Mouse (Mus musculus) kidney, adult 2 months (tissue): ENCODE data around the gene Samd1. TPM values are rescaled to one million over a fixed set of nuclear protein-coding genes. Genes with fewer than 3 reads are reported as not detected.
"Not testable (repeated sequence)": the region's sequence is repeated elsewhere in the genome, so short reads cannot be mapped to it uniquely, and the experiment has no call there.

ENCODE experiments used
- DNase-seq: peaks from one replicate; pipeline ENCODE4 v3.0.0; 2021
- H3K27ac ChIP-seq: fragments of 200-500 bp; 2 replicates; pipeline ENCODE4 v1.5.1; 2012; ENCODE audit warnings: low read depth, low read length, control low read depth, inconsistent platforms; ENCODE audit not compliant: insufficient read depth
- H3K27me3 ChIP-seq: fragments of 200-500 bp; replicated peaks from 2 replicates; pipeline ENCODE4 v1.6.1; 2012; ENCODE audit warnings: mild to moderate bottlenecking, moderate library complexity, low read length, inconsistent platforms; ENCODE audit not compliant: control insufficient read depth, insufficient read depth
- H3K36me3 ChIP-seq: fragments of 200-500 bp; 2 replicates; pipeline ENCODE4 v1.6.1; 2012; ENCODE audit warnings: mild to moderate bottlenecking, moderate library complexity, low read length, inconsistent platforms; ENCODE audit not compliant: control insufficient read depth, insufficient read depth
- H3K4me1 ChIP-seq: fragments of 200-500 bp; 2 replicates; pipeline ENCODE4 v1.6.1; 2011; ENCODE audit warnings: low read length; ENCODE audit not compliant: control insufficient read depth, insufficient read depth
- H3K4me3 ChIP-seq: fragments of 200-500 bp; 2 replicates; pipeline ENCODE4 v1.5.1; 2011; ENCODE audit warnings: mild to moderate bottlenecking, low read depth, low read length, control low read depth; ENCODE audit not compliant: insufficient read depth
- CTCF ChIP-seq: fragments of 200-500 bp; conservative IDR thresholded peaks from 2 replicates; pipeline ENCODE4 v1.5.1; 2011; ENCODE audit warnings: low read depth, mild to moderate bottlenecking, control low read depth, low read length, moderate library complexity, mixed read lengths; ENCODE audit not compliant: insufficient read depth, insufficient read length
- POLR2A ChIP-seq: fragments of 200-500 bp; IDR thresholded peaks from one replicate; pipeline ENCODE4 v1.6.1; 2011; ENCODE audit warnings: low read depth, low read length, control low read depth
- WGBS: fragments of 180-500 bp; shearing (Covaris S2); methylation state at CpG from one replicate; pipeline ENCODE4 v1.1.7; 2018; 5-methylcytosine and 5-hydroxymethylcytosine counted together
- polyA plus RNA-seq: library from polyadenylated mRNA; depleted of rRNA; stranded (reverse); fragments of >200 nt; gene quantifications from 2 replicates; pipeline ENCODE4 v1.2.3, GENCODE M21; 2012

Gene Samd1
- polyA plus RNA-seq, 1 experiment: 37.2 TPM

DNA sequence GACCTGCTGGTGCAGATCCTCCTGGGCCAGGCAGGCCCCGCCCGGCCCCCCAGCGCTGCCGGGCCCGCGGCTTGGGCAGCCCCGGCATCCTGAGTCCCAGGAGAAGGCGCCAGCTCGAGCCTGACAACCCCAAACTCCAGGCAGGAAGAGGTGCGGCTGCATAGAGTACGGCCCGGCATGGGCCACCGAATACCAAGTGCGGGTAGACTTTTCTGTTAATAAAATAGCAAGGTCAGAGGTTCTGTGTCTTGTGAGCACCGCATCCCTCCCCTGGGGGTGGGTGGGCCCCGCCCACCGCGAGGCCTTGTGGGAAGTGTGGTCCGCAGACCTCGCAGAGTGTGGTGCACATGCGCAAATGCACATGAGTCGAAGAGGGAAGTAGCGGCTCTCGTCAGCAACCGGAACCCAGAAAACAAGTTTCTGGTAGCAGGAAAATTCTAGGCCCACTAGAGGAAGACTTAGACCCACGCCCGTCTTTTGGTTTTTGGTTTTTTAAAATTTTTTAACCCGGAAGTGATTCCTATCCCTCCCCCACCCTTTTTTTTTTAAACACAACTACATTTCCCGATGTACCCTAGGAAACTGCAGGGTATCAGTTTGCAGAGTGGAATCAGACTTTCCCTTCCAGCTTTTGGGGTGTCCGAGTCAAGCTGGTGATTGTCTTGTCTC, 7.2 kb downstream of the Samd1 start:
- H3K36me3 ChIP-seq: no peaks in the 10 kb centered on the region
- WGBS: under 1% methylated on average over 30 of the region's 30 CpGs
- peak overlapping the region; percentile 78 for H3K27ac ChIP-seq
- peak; percentile 98 for DNase-seq
- TF ChIP-seq POLR2A (no peak), CTCF (no peak)
- peak overlapping the region; percentile 68 for H3K4me3 ChIP-seq
- H3K27me3 ChIP-seq: no peaks in the 10 kb centered on the region
- peaks cover 11% of the 10 kb centered on the region; the same call in 1 of the 2 replicates for H3K4me1 ChIP-seq

DNA sequence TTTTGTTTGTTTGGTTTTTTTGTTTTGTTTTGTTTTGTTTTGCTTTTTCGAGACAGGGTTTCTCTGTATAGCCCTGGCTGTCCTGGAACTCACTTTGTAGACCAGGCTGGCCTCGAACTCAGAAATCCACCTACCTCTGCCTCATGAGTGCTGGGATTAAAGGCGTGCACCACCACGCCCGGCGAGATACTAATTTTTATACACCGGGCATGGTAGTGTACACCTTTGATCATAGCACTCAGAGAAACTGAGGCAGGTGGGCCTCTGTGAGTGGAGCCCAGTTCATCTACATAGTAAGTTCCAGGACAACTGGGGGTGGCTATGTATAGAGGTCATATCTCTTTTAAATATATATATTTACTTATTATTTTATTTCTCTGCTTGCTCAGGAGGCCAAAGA, 8.0 kb downstream of the Samd1 start:
- H3K4me3 ChIP-seq, H3K27me3 ChIP-seq, DNase-seq, H3K27ac ChIP-seq, H3K36me3 ChIP-seq: not testable (repeated sequence)
- 95% methylated on average over 7 of the region's 7 CpGs for WGBS
- peaks cover 13% of the 10 kb centered on the region for H3K4me1 ChIP-seq

DNA sequence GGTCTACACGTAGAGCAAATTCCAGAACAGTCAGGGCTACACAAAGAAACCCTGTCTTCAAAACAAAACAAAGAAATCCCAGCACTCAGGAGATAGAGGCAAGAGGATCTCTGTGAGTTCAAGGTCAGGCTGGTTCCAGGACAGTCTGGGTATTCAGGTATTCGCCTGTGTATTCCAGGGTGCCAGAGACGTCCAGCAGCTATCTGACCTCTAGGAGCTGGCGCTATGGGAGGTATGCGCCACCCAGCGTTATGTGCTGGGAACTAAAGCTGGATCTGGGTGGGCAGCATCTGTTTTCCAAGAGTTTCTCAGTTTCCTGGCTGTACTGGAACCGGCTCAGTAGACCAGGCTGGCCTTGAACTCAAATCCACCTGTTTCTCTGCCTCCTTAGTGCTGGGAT, 10.9 kb downstream of the Samd1 start:
- Histone ChIP-seq H3K4me1 (peaks cover 13% of the 10 kb centered on the region), H3K4me3 (no peak overlapping the region), H3K36me3 (no peaks in the 10 kb centered on the region), H3K27me3 (no peaks in the 10 kb centered on the region), H3K27ac (no peak overlapping the region)
- no peak for DNase-seq
- TF ChIP-seq POLR2A (no peak), CTCF (peak; percentile 51)
- WGBS: 49% methylated on average over 7 of the region's 7 CpGs

- H3K36me3 ChIP-seq: no peaks in the 10 kb centered on the region
- peak; percentile 94 for DNase-seq
- H3K27ac ChIP-seq: no peak overlapping the region
- 2% methylated on average over 11 of the region's 11 CpGs for WGBS
- H3K27me3 ChIP-seq: no peaks in the 10 kb centered on the region
- H3K4me1 ChIP-seq: peaks cover 9% of the 10 kb centered on the region
- no peak overlapping the region for H3K4me3 ChIP-seq
- TF ChIP-seq CTCF (peak; percentile 88), POLR2A (no peak)
Measured at GRCm38 (mm10) chr8:84009876-84010275, 12.4 kb downstream of the Samd1 start.

DNA sequence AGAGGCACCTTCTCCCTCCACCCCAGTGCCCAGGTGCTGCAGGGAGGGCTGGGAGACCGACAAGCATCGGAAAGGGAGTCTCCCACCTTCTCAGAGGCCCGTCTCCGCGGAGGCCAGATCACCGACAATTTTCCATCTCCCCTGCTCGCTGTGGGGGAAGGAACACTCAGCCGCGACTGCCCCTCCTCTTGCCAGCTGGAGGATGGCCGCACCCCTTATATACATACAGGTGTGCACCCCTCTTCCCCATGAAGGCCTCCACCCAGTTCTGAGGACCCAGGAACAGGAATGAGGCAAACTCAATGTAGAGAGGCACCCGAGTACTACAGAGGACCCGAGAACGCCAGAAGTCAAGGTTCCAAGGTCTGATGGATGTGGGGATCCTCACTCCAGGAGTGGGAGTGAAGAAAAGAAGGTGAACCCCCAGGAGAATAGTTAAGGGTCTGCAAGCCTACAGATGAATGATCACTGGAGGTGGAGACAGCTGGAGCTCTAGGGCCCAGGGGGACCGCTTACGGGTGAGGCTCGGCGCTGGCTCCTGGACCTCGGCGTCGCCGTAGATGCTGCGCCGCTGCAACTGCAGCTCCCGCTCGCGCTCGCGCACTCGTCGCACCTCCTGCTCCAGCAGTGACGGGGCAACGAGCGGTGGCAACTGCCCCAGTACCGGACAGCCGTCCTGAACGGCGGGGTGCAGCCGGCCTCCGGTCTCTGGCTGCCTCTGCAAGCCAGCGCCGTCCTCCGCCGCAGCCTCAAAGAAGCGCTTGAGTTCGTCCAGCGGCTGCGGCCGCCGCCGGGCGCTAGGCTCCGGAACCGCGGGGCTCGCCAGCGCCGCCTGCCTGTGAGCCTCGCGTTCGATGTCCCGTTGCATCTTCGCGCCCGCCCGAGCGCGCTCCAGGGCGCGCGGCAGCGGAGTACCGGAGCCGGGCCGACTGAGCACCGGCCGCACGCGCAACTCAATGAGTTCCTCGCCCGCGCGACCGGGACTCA, 13.4 kb downstream of the Samd1 start:
- H3K27ac ChIP-seq: no peak overlapping the region
- TF ChIP-seq POLR2A: no peak
- peak; percentile 59 for TF ChIP-seq CTCF
- no peaks in the 10 kb centered on the region for H3K36me3 ChIP-seq
- no peaks in the 10 kb centered on the region for H3K27me3 ChIP-seq
- peak; percentile 86 for DNase-seq
- H3K4me1 ChIP-seq: peaks cover 6% of the 10 kb centered on the region
- H3K4me3 ChIP-seq: peak overlapping the region; percentile 54
- WGBS: 4% methylated on average over 83 of the region's 83 CpGs

DNA sequence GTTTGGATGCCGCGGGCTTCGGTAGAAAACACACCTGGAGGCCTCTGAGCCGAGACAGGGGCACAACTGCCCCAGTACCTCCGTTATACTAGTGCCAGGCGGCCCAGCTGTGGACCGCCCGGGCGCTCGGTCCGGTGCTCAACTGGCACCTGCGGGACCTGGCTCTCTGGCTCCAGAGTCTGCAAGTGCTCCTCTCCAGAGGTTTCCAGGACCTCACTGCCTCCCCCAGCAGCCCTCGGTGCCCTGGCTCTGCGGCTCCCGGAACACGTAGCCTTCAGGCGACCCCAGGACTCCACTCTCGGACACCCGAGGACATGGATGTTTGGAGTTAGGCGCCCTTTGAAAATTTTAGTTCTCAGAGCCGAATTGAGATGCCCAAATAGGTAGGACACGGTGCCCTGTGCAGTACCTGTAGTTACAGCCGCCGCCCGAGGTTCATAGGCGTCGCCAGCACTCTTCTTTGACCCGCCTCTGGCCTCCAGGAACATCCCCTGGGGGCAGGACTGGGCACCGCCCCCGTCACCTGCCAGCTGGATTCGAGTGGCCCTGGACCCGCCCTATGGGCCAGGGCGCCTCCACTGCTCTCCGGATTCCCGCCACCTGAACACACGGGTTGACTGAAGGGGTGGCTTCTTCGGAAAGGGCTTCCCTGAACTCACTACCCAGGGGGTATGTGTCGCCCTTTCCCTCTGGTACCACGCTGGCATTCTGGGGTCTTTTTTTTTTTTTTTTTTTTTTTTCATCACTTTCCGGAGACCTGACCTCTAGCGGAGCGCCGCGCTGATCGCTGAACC, 14.4 kb downstream of the Samd1 start, which contains the start of gene 2210011C24Rik:
Gene 2210011C24Rik, minus strand, starts transcription at position 467 of the 794 bp plus-strand sequence.
- no peak for TF ChIP-seq POLR2A
- peak within 1 kb of the TSS; percentile 18; the same call in 1 of the 2 replicates for H3K27ac ChIP-seq
- H3K4me3 ChIP-seq: peak within 1 kb of the TSS; percentile 54
- peak; percentile 92 for DNase-seq
- H3K36me3 ChIP-seq: no peaks in the 10 kb centered on the region
- 1% methylated on average over 45 of the region's 45 CpGs for WGBS
- H3K27me3 ChIP-seq: no peaks in the 10 kb centered on the region
- H3K4me1 ChIP-seq: peaks cover 6% of the 10 kb centered on the region
